Mouse (Mus musculus) bone marrow macrophage, adult 2 months (primary cell): Measurements from ENCODE around the gene Tyrp1. TPM values are rescaled to one million over a fixed set of nuclear protein-coding genes. Genes with fewer than 3 reads are reported as not detected.

Source experiments
- H3K27ac ChIP-seq: 2 replicates; pipeline ENCODE4 v1.5.1; 2012; ENCODE audit warnings: low read depth, low read length; ENCODE audit not compliant: insufficient read depth
- H3K4me1 ChIP-seq: 2 replicates; pipeline ENCODE4 v1.6.1; 2012; ENCODE audit warnings: low read length; ENCODE audit not compliant: control insufficient read depth, insufficient read depth
- H3K4me3 ChIP-seq: 2 replicates; pipeline ENCODE4 v1.5.1; 2012; ENCODE audit warnings: mild to moderate bottlenecking, low read length, moderate library complexity; ENCODE audit not compliant: insufficient read depth
- CTCF ChIP-seq: IDR thresholded peaks from 2 replicates; pipeline ENCODE4 v1.5.1; 2012; ENCODE audit warnings: low read depth, mild to moderate bottlenecking, low read length, moderate library complexity
- POLR2A ChIP-seq: IDR thresholded peaks from 2 replicates; pipeline ENCODE4 v1.6.1; 2012; ENCODE audit warnings: mild to moderate bottlenecking, low read depth, low read length, borderline replicate concordance
- polyA plus RNA-seq: library from polyadenylated mRNA; stranded (reverse); fragments of >200 nt; gene quantifications from 2 replicates; pipeline ENCODE4 v1.2.4, GENCODE M21; 2012; ENCODE audit not compliant: missing spikeins, insufficient read depth, insufficient read length

Gene Tyrp1
- polyA plus RNA-seq, 1 experiment: not detected

GRCm38 (mm10) chr4:80891004-80891403 lies 57.1 kb downstream of the Tyrp1 start:
- Histone ChIP-seq H3K27ac (no peak overlapping the region), H3K4me3 (no peak overlapping the region), H3K4me1 (no peaks in the 10 kb centered on the region)
- TF ChIP-seq CTCF (no peak), POLR2A (no peak)

- Histone ChIP-seq H3K27ac (no peak overlapping the region), H3K4me3 (no peak overlapping the region), H3K4me1 (no peaks in the 10 kb centered on the region)
- no peak for TF ChIP-seq CTCF
- TF ChIP-seq POLR2A: no peak
These were observed 61.5 kb downstream of the Tyrp1 start for GRCm38 (mm10) chr4:80895278-80895894.

Other genes starting within 250 kb of the Tyrp1 start
- 0.29 TPM in 1 of 2 replicates, not detected in the other for gene Lurap1l, start 76.5 kb downstream of the Tyrp1 start, polyA plus RNA-seq